Mouse (Mus musculus) liver, embryonic 13.5 days (tissue): ENCODE data around the gene Pcbp3. TPM values are rescaled to one million over a fixed set of nuclear protein-coding genes. Genes with fewer than 3 reads are reported as not detected.
"Not testable (repeated sequence)": the region's sequence is repeated elsewhere in the genome, so short reads cannot be mapped to it uniquely, and the experiment has no call there.

Source experiments
- ATAC-seq: fragments of 200-750 bp; cut with Nextera tagmentation; 2 replicates; pipeline ENCODE4 v1.8.0; 2017; ENCODE audit warnings: low read depth, mild to moderate bottlenecking, moderate number of reproducible peaks, moderate library complexity
- DNase-seq: peaks from one replicate; pipeline ENCODE4 v3.0.0; 2022
- H3K27ac ChIP-seq: fragments of 300-500 bp; sonication (generic); 2 replicates; pipeline ENCODE4 v1.5.1; 2015; ENCODE audit warnings: moderate library complexity, mild to moderate bottlenecking, inconsistent platforms
- H3K27me3 ChIP-seq: fragments of 300-500 bp; sonication (generic); 2 replicates; pipeline ENCODE4 v1.6.1; 2015; ENCODE audit warnings: mild to moderate bottlenecking, inconsistent platforms
- H3K36me3 ChIP-seq: fragments of 300-500 bp; sonication (generic); 2 replicates; pipeline ENCODE4 v1.6.1; 2015; ENCODE audit warnings: mild to moderate bottlenecking, inconsistent platforms
- H3K4me1 ChIP-seq: fragments of 300-500 bp; sonication (generic); replicated peaks from 2 replicates; pipeline ENCODE4 v1.6.1; 2015; ENCODE audit warnings: inconsistent platforms
- H3K4me2 ChIP-seq: fragments of 300-500 bp; sonication (generic); 2 replicates; pipeline ENCODE4 v1.6.1; 2015; ENCODE audit warnings: inconsistent platforms, mild to moderate bottlenecking, moderate library complexity
- H3K4me3 ChIP-seq: fragments of 300-500 bp; sonication (generic); replicated peaks from 2 replicates; pipeline ENCODE4 v1.5.1; 2015; ENCODE audit warnings: mild to moderate bottlenecking, inconsistent platforms
- H3K9ac ChIP-seq: fragments of 300-500 bp; sonication (generic); 2 replicates; pipeline ENCODE4 v1.6.1; 2015; ENCODE audit warnings: mild to moderate bottlenecking, inconsistent platforms
- H3K9me3 ChIP-seq: fragments of 300-500 bp; sonication (generic); replicated peaks from 2 replicates; pipeline ENCODE4 v1.6.1; 2016; ENCODE audit warnings: inconsistent platforms
- WGBS: fragments of 180-500 bp; shearing (Covaris S2); methylation state at CpG from one replicate; pipeline ENCODE4 v1.1.7; 2015; ENCODE audit not compliant: insufficient replicate concordance; 5-methylcytosine and 5-hydroxymethylcytosine counted together
- polyA plus RNA-seq: library from polyadenylated mRNA; unstranded; fragments of >200 nt; fragmentation: Nextera tagmentation; extraction: Ambion mirVana; gene quantifications from 2 replicates; pipeline ENCODE4 v1.2.1, GENCODE M21; 2015

Gene Pcbp3
- polyA plus RNA-seq, 1 experiment from 2014 or later: 5.1 TPM

GRCm38 (mm10) chr10:76762411-76762810 is 199.3 kb downstream of the Pcbp3 start:
- 73% methylated on average over 7 of the region's 7 CpGs for WGBS
- H3K4me3 ChIP-seq: no peak overlapping the region
- no peak for DNase-seq

GRCm38 (mm10) chr10:76759878-76760277 is 201.8 kb downstream of the Pcbp3 start:
- ATAC-seq: no peak
- Histone ChIP-seq H3K9ac (no peak overlapping the region), H3K4me2 (no peak overlapping the region), H3K9me3 (no peaks in the 10 kb centered on the region), H3K27ac (no peak overlapping the region), H3K4me1 (no peaks in the 10 kb centered on the region), H3K36me3 (no peaks in the 10 kb centered on the region), H3K4me3 (no peak overlapping the region), H3K27me3 (no peaks in the 10 kb centered on the region)
- no peak for DNase-seq
- WGBS: 69% methylated on average over 5 of the region's 5 CpGs

More at GRCm38 (mm10) chr10:76762411-76762810, 199.3 kb downstream of the Pcbp3 start:
- no peaks in the 10 kb centered on the region for H3K4me1 ChIP-seq
- H3K27me3 ChIP-seq: no peaks in the 10 kb centered on the region
- H3K9ac ChIP-seq: no peak overlapping the region
- H3K36me3 ChIP-seq: no peaks in the 10 kb centered on the region
- H3K9me3 ChIP-seq: no peaks in the 10 kb centered on the region
- no peak overlapping the region for H3K27ac ChIP-seq
- ATAC-seq: no peak
- H3K4me2 ChIP-seq: no peak overlapping the region

- WGBS: 65% methylated on average over 3 of the region's 3 CpGs
- H3K27ac ChIP-seq: no peak overlapping the region
- H3K4me1 ChIP-seq: no peaks in the 10 kb centered on the region
- H3K36me3 ChIP-seq: no peaks in the 10 kb centered on the region
- no peaks in the 10 kb centered on the region for H3K27me3 ChIP-seq
- no peaks in the 10 kb centered on the region for H3K9me3 ChIP-seq
- no peak overlapping the region for H3K9ac ChIP-seq
- no peak overlapping the region for H3K4me3 ChIP-seq
- no peak overlapping the region for H3K4me2 ChIP-seq
- no peak for ATAC-seq
- DNase-seq: no peak
Measured at GRCm38 (mm10) chr10:76753640-76754039, 208.0 kb downstream of the Pcbp3 start.

- not testable (repeated sequence) for ATAC-seq, H3K27ac ChIP-seq, H3K36me3 ChIP-seq, H3K9me3 ChIP-seq, H3K9ac ChIP-seq, H3K4me2 ChIP-seq, H3K27me3 ChIP-seq, H3K4me1 ChIP-seq, DNase-seq, H3K4me3 ChIP-seq
- WGBS: 29% methylated on average over 11 of the region's 11 CpGs
Measured at GRCm38 (mm10) chr10:76744267-76744666, 217.4 kb downstream of the Pcbp3 start.

GRCm38 (mm10) chr10:76736764-76737163 is 224.9 kb downstream of the Pcbp3 start:
- H3K27me3 ChIP-seq: no peaks in the 10 kb centered on the region
- DNase-seq (no peak), ATAC-seq (no peak)
- WGBS: 58% methylated on average over 8 of the region's 8 CpGs
- no peak overlapping the region for H3K4me3 ChIP-seq
- no peak overlapping the region for H3K27ac ChIP-seq
- no peak overlapping the region for H3K9ac ChIP-seq
- no peak overlapping the region for H3K4me2 ChIP-seq
- H3K36me3 ChIP-seq: no peaks in the 10 kb centered on the region
- no peaks in the 10 kb centered on the region for H3K9me3 ChIP-seq
- peaks cover 6% of the 10 kb centered on the region for H3K4me1 ChIP-seq

GRCm38 (mm10) chr10:76734979-76735378 is 226.7 kb downstream of the Pcbp3 start:
- no peak overlapping the region for H3K27ac ChIP-seq
- H3K9me3 ChIP-seq: no peaks in the 10 kb centered on the region
- ATAC-seq: peak; percentile 29; the same call in 1 of the 2 replicates
- no peak overlapping the region for H3K9ac ChIP-seq
- no peak overlapping the region for H3K4me3 ChIP-seq
- no peaks in the 10 kb centered on the region for H3K36me3 ChIP-seq
- peaks cover 6% of the 10 kb centered on the region for H3K4me1 ChIP-seq
- peak; percentile 30 for DNase-seq
- no peak overlapping the region for H3K4me2 ChIP-seq
- WGBS: 7% methylated on average over 4 of the region's 4 CpGs
- H3K27me3 ChIP-seq: no peaks in the 10 kb centered on the region

GRCm38 (mm10) chr10:76733677-76734068 is 228.0 kb downstream of the Pcbp3 start:
- Histone ChIP-seq H3K4me3 (no peak overlapping the region), H3K9ac (no peak overlapping the region), H3K9me3 (no peaks in the 10 kb centered on the region), H3K4me2 (no peak overlapping the region), H3K4me1 (peaks cover 6% of the 10 kb centered on the region), H3K27me3 (no peaks in the 10 kb centered on the region), H3K36me3 (no peaks in the 10 kb centered on the region), H3K27ac (0 out of 2 replicates have a peak overlapping the region, but pooled peaks have one; percentile 20)
- WGBS: 29% methylated on average over 3 of the region's 3 CpGs
- DNase-seq: no peak
- no peak for ATAC-seq

- DNase-seq: peak; percentile 20
- Histone ChIP-seq H3K27ac (no peak overlapping the region), H3K9me3 (no peaks in the 10 kb centered on the region), H3K4me3 (no peak overlapping the region), H3K4me2 (no peak overlapping the region), H3K4me1 (peaks cover 6% of the 10 kb centered on the region), H3K36me3 (no peaks in the 10 kb centered on the region), H3K27me3 (no peaks in the 10 kb centered on the region), H3K9ac (no peak overlapping the region)
- peak; percentile 23; the same call in 1 of the 2 replicates for ATAC-seq
- WGBS: 16% methylated on average over 17 of the region's 17 CpGs
Measured at GRCm38 (mm10) chr10:76732881-76733676, 228.6 kb downstream of the Pcbp3 start.

GRCm38 (mm10) chr10:76732391-76732790 is 229.3 kb downstream of the Pcbp3 start:
- Histone ChIP-seq H3K4me2 (no peak overlapping the region), H3K36me3 (no peaks in the 10 kb centered on the region), H3K4me1 (peaks cover 6% of the 10 kb centered on the region), H3K9ac (no peak overlapping the region), H3K27ac (no peak overlapping the region), H3K4me3 (no peak overlapping the region), H3K9me3 (no peaks in the 10 kb centered on the region), H3K27me3 (no peaks in the 10 kb centered on the region)
- 58% methylated on average over 6 of the region's 6 CpGs for WGBS
- ATAC-seq (no peak), DNase-seq (no peak)

- H3K27ac ChIP-seq: no peak overlapping the region
- peaks cover 6% of the 10 kb centered on the region for H3K4me1 ChIP-seq
- H3K4me3 ChIP-seq: no peak overlapping the region
- H3K36me3 ChIP-seq: no peaks in the 10 kb centered on the region
- ATAC-seq (no peak), DNase-seq (no peak)
- WGBS: 63% methylated on average over 20 of the region's 20 CpGs
- H3K9me3 ChIP-seq: no peaks in the 10 kb centered on the region
- no peaks in the 10 kb centered on the region for H3K27me3 ChIP-seq
- no peak overlapping the region for H3K9ac ChIP-seq
- no peak overlapping the region for H3K4me2 ChIP-seq
Measured at GRCm38 (mm10) chr10:76731621-76732239, 230.0 kb downstream of the Pcbp3 start.

- H3K27ac ChIP-seq: no peak overlapping the region
- no peak overlapping the region for H3K4me2 ChIP-seq
- 72% methylated on average over 19 of the region's 19 CpGs for WGBS
- no peaks in the 10 kb centered on the region for H3K36me3 ChIP-seq
- H3K9ac ChIP-seq: no peak overlapping the region
- no peaks in the 10 kb centered on the region for H3K27me3 ChIP-seq
- DNase-seq (no peak), ATAC-seq (no peak)
- H3K9me3 ChIP-seq: no peaks in the 10 kb centered on the region
- no peak overlapping the region for H3K4me3 ChIP-seq
- peaks cover 6% of the 10 kb centered on the region for H3K4me1 ChIP-seq
Measured at GRCm38 (mm10) chr10:76729631-76730620, 231.8 kb downstream of the Pcbp3 start.
